Mouse (Mus musculus) embryonic facial prominence, embryonic 14.5 days (tissue): ENCODE data around the gene Tmem207. TPM values are rescaled to one million over a fixed set of nuclear protein-coding genes. Genes with fewer than 3 reads are reported as not detected.
"Not testable (repeated sequence)": the region's sequence is repeated elsewhere in the genome, so short reads cannot be mapped to it uniquely, and the experiment has no call there.

ENCODE experiments used
- ATAC-seq: fragments of 200-750 bp; cut with Nextera tagmentation; 2 replicates; pipeline ENCODE4 v1.8.0; 2017; ENCODE audit warnings: low read depth, moderate number of reproducible peaks, moderate TSS enrichment
- DNase-seq: peaks from one replicate; pipeline ENCODE4 v3.0.0-alpha.2; 2015; ENCODE audit warnings: low spot score
- H3K27ac ChIP-seq: fragments of 300-500 bp; sonication (generic); replicated peaks from 2 replicates; pipeline ENCODE4 v1.5.1; 2014; ENCODE audit warnings: low read depth, mild to moderate bottlenecking, low read length, moderate library complexity
- H3K27me3 ChIP-seq: fragments of 300-500 bp; sonication (generic); replicated peaks from 2 replicates; pipeline ENCODE4 v1.6.1; 2014; ENCODE audit warnings: low read length; ENCODE audit not compliant: control insufficient read depth, insufficient read depth
- H3K36me3 ChIP-seq: fragments of 300-500 bp; sonication (generic); 2 replicates; pipeline ENCODE4 v1.6.1; 2014; ENCODE audit warnings: low read length, mixed read lengths; ENCODE audit not compliant: control insufficient read depth, insufficient read depth
- H3K4me1 ChIP-seq: fragments of 300-500 bp; sonication (generic); 2 replicates; pipeline ENCODE4 v1.6.1; 2014; ENCODE audit warnings: antibody characterized with exemption, low read length; ENCODE audit not compliant: control insufficient read depth, insufficient read depth
- H3K4me2 ChIP-seq: fragments of 300-500 bp; sonication (generic); 2 replicates; pipeline ENCODE4 v1.6.1; 2014; ENCODE audit warnings: low read depth, mild to moderate bottlenecking, low read length, moderate library complexity, mixed read lengths
- H3K4me3 ChIP-seq: fragments of 300-500 bp; sonication (generic); 2 replicates; pipeline ENCODE4 v1.5.1; 2014; ENCODE audit warnings: low read depth, mild to moderate bottlenecking, low read length
- H3K9ac ChIP-seq: fragments of 300-500 bp; sonication (generic); 2 replicates; pipeline ENCODE4 v1.6.1; 2014; ENCODE audit warnings: low read depth, mild to moderate bottlenecking, low read length, moderate library complexity, mixed read lengths
- H3K9me3 ChIP-seq: fragments of 300-500 bp; sonication (generic); 2 replicates; pipeline ENCODE4 v1.6.1; 2016; ENCODE audit warnings: low read length; ENCODE audit not compliant: control insufficient read depth
- WGBS: fragments of 180-500 bp; shearing (Covaris S2); extraction: QIAGEN DNeasy Blood & Tissue Kit; methylation state at CpG from one replicate; pipeline ENCODE4 v1.1.7; 2014; 5-methylcytosine and 5-hydroxymethylcytosine counted together
- polyA plus RNA-seq: library from polyadenylated mRNA; unstranded; fragments of >200 nt; fragmentation: Nextera tagmentation; extraction: Ambion mirVana; gene quantifications from 2 replicates; pipeline ENCODE4 v1.2.1, GENCODE M21; 2014

Tmem207 gene
- polyA plus RNA-seq, 1 experiment from 2014 or later = not detected

DNA sequence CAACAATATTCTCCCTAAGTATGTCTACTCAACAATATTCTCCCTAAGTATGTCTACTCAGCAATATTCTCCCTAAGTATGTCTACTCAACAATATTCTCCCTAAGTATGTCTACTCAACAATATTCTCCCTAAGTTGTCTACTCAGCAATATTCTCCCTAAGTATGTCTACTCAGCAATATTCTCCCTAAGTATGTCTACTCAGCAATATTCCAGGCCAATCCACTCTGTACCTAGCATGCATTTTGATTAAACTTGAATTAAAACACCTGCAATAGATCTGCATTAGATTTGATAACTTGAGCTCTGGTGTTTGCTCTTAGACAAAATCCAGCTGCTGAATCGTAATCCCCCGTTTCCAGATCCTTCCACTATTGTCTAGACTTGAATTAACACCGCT lies 26.9 kb downstream of the Tmem207 start:
- WGBS = 91% methylated on average over 3 of the region's 3 CpGs
- not testable (repeated sequence) for H3K4me2 ChIP-seq, H3K27me3 ChIP-seq, DNase-seq, H3K4me3 ChIP-seq, H3K9me3 ChIP-seq, H3K9ac ChIP-seq, H3K4me1 ChIP-seq, H3K27ac ChIP-seq, H3K36me3 ChIP-seq, ATAC-seq

DNA sequence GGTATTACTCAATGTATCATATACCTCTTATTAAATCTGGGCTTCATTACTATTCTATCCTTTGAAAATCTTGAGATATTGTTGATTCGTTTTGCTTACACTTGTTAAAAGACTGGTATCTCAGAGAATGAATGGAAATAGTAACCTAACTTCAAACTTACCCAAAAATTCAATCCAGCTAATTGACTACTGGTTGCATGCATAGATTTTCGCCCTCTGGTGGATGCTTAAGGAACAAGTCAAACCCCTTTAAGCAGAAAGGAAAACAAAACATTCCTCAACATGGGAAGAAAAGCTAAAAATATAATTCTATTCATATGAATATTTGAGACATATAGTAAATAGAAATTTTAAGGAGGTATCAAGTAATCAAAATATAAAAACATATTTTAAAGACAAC lies 30.8 kb downstream of the Tmem207 start:
- no peaks in the 10 kb centered on the region for H3K9me3 ChIP-seq
- no peak overlapping the region for H3K27ac ChIP-seq
- no peaks in the 10 kb centered on the region for H3K36me3 ChIP-seq
- no peak overlapping the region for H3K4me2 ChIP-seq
- H3K27me3 ChIP-seq = no peaks in the 10 kb centered on the region
- DNase-seq (peak; percentile 27), ATAC-seq (no peak)
- 11% methylated on average over 2 of the region's 2 CpGs for WGBS
- H3K4me3 ChIP-seq = no peak overlapping the region
- no peaks in the 10 kb centered on the region for H3K4me1 ChIP-seq
- H3K9ac ChIP-seq = no peak overlapping the region

DNA sequence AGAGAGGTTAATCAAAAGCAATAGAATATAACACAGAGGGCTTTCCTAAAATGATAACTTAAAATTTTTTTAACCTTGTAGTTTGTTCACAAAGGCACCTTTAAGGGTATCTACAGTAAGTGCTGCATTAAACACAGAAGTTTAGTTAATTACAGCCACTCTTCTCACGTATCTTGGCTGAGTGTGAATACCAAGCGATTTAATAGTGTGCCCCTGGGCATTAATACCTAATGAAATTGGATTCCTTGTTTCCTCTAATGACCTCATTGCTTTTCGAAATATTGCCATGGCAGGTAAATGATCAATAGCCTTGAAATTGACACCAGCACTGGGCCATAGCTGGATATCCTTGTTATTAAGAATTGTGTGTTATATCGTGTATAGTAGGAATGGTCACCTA lies 55.3 kb downstream of the Tmem207 start:
- Histone ChIP-seq H3K27ac (no peak overlapping the region), H3K27me3 (no peaks in the 10 kb centered on the region), H3K4me3 (no peak overlapping the region), H3K4me2 (no peak overlapping the region), H3K9me3 (no peaks in the 10 kb centered on the region), H3K9ac (no peak overlapping the region), H3K36me3 (no peaks in the 10 kb centered on the region), H3K4me1 (no peaks in the 10 kb centered on the region)
- ATAC-seq (no peak), DNase-seq (no peak)
- 75% methylated on average over 4 of the region's 4 CpGs for WGBS

DNA sequence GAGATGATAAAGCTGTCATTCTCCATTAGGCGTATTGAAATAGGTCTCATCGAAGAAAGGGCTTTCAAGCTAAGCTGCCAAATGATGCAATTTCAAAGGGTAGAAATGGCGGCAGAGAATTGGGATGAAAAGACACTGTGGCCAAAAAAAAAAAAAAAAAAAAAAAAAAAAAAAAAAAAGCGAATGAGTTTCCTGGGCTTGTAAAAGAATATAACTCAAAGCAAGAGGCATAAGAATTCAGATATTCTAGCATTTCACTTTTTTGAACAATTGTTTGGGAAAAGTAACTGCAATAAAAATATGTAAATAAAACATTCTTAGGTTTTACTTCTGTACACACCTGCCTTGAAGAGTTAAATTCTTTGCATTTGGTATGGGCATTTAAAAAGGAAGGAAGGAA lies 60.0 kb downstream of the Tmem207 start:
- no peak overlapping the region for H3K27ac ChIP-seq
- H3K9me3 ChIP-seq = no peaks in the 10 kb centered on the region
- H3K4me1 ChIP-seq = no peaks in the 10 kb centered on the region
- WGBS = 90% methylated on average over 4 of the region's 4 CpGs
- ATAC-seq (no peak), DNase-seq (no peak)
- no peak overlapping the region for H3K4me2 ChIP-seq
- H3K9ac ChIP-seq = no peak overlapping the region
- no peaks in the 10 kb centered on the region for H3K27me3 ChIP-seq
- no peaks in the 10 kb centered on the region for H3K36me3 ChIP-seq
- H3K4me3 ChIP-seq = no peak overlapping the region

DNA sequence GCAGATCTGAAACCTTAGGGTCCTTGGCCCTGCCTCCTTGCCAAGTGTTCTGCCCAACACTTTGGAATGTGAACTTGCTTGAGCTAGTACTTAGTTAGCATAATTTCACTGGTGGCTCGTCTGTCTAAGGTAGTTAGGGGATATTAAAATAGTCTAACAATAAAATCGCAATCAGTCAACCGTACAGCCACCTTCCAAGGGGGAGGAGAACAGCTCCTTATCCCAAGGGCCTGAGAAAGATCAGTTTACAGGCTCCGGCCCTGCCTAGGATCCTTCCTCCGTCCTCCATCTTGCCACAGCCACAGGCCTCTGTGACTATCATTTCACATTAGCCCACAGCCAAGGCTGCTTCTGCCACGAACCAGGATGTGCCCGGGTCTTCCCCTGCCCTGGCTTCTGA lies 63.7 kb downstream of the Tmem207 start, which contains the start of gene Cldn16:
Gene Cldn16, plus strand, starts transcription at position 301 of the 400 bp plus-strand sequence.
- H3K4me1 ChIP-seq = no peaks in the 10 kb centered on the region
- 60% methylated on average over 7 of the region's 7 CpGs for WGBS
- no peak within 1 kb of the TSS for H3K9ac ChIP-seq
- no peak for DNase-seq
- H3K36me3 ChIP-seq = no peaks in the 10 kb centered on the region
- no peak within 1 kb of the TSS for H3K27ac ChIP-seq
- no peaks in the 10 kb centered on the region for H3K27me3 ChIP-seq
- no peak for ATAC-seq
- H3K9me3 ChIP-seq = no peaks in the 10 kb centered on the region
- no peak within 1 kb of the TSS for H3K4me3 ChIP-seq
- no peak within 1 kb of the TSS for H3K4me2 ChIP-seq

DNA sequence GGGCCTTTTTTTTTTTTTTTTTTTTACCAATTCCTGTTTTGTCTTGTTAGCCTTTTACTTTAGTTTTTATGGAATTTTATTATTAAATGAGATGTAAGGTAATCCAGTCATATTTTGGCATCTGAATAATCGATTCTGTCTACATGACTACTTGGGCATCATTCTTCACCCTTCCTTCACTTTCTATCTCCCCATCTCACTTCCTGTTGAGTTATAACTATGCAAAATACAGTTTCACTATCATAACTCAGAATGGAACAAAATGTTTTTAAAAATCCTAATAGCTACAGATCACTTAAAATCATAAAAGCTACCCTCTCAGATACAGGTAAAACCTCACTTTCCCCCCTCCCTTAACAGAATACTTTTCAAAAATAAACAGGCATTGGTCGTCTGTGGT lies 70.4 kb downstream of the Tmem207 start:
- WGBS = 85% methylated on average over 2 of the region's 2 CpGs
- ATAC-seq = no peak
- H3K36me3 ChIP-seq = no peaks in the 10 kb centered on the region

DNA sequence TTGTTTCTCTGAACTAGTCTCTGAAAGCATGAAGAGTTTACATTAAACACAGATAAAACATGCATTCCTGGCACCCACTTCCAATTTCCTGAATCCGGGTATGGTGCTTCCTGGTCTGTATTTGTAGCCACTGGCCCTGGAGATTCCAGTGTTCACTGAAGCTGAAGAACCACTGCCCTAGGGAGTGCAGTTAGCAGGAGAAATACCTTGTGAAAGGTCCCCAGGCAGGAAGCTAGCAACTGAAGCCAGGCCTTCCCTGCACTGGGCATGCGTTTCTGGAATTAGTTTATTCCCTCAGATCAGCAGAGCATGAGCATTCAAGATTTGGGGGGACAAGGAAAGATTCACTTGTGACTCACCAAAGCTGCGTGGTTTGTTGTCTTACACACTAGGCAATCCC lies 72.4 kb downstream of the Tmem207 start:
- no peak overlapping the region for H3K4me2 ChIP-seq
- no peak for ATAC-seq
- H3K27ac ChIP-seq = no peak overlapping the region
- H3K9ac ChIP-seq = no peak overlapping the region
- H3K36me3 ChIP-seq = no peaks in the 10 kb centered on the region
- DNase-seq = no peak
- H3K4me3 ChIP-seq = no peak overlapping the region
- H3K4me1 ChIP-seq = no peaks in the 10 kb centered on the region
- WGBS = 45% methylated on average over 3 of the region's 3 CpGs
- H3K27me3 ChIP-seq = no peaks in the 10 kb centered on the region
- H3K9me3 ChIP-seq = no peaks in the 10 kb centered on the region

More for the DNA sequence above, 70.4 kb downstream of the Tmem207 start:
- Histone ChIP-seq H3K4me2 (no peak overlapping the region), H3K9ac (no peak overlapping the region), H3K4me1 (no peaks in the 10 kb centered on the region), H3K9me3 (no peaks in the 10 kb centered on the region), H3K4me3 (no peak overlapping the region), H3K27ac (no peak overlapping the region), H3K27me3 (no peaks in the 10 kb centered on the region)
- DNase-seq = no peak

Other genes with a start within 250 kb of the Tmem207 start
- gene Cldn1, start 154.9 kb downstream of the Tmem207 start, polyA plus RNA-seq = 22.8 and 25.4 TPM in 2 replicates
- gene Cldn16, start 63.6 kb downstream of the Tmem207 start, polyA plus RNA-seq = not detected in 2 replicates
- 10.1 and 10.3 TPM in 2 replicates for gene Il1rap, start 54.9 kb upstream of the Tmem207 start, polyA plus RNA-seq